Mouse (Mus musculus): ENCODE results near the gene Trappc3l.
"Not testable (repeated sequence)": the region's sequence is repeated elsewhere in the genome, so short reads cannot be mapped to it uniquely, and the experiment has no call there.

Trappc3l gene

DNA sequence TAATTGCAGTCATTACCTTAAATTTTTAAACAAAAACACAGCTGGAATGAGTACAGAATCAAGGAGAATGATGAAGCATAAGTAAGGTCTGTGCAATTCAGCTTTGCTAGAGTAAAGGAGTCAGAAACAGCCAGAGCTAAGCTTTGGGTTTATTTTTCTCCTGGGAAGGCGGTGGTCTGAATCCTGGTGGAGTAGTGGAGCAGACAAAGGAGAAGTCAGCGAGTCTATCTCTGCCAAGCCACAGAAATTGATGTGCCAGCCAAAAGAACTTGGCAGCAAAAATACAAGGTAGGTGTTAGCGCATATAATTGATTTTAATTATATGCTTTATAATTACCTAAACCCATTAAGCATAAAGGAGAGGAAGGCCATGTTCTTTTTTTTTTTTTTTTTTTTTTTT, at the start of gene Trappc3l:
TSS of gene Trappc3l (plus strand) at position 197 of the 400 bp plus-strand sequence.
- DNase-seq = no peak

DNA sequence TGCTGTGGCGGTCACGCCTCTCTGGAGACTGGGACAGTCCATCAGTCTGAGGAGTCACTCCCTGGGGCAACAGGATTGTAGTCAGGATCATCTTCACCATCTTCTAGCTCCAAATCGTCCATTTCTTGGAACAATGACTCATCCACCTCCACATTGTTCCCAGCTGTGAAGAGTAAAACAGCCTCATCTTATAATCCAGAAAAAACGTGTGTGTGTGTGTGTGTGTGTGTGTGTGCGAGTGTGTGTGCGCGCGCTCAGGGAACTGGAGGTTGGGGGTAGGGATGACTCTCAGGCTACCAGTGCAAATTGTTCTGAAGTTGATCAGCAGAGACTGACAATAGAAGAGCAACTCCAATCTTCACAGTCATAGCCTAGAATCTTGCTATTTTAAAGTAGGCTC, 40.7 kb upstream of the Trappc3l start:
- DNase-seq = not testable (repeated sequence)

DNA sequence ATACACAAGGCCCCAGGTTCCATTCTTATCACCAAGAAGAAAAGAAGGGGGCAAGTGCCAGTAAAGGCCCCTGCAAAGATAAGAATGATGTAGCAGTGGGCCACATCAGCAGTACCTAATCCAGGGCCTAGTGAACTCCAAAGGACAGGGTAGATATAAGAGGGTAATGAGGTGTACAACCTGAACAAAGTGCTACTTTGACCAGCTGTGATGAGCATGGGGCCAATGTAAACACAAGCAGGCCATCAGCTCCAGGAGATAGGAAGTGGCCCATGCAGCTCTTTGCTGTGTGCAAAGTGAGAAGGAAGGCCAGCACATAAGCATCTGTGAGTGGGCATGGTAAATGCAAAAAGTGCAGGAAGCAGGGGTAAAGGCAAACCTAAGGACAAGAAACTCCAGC, 39.0 kb upstream of the Trappc3l start:
- DNase-seq = no peak

DNA sequence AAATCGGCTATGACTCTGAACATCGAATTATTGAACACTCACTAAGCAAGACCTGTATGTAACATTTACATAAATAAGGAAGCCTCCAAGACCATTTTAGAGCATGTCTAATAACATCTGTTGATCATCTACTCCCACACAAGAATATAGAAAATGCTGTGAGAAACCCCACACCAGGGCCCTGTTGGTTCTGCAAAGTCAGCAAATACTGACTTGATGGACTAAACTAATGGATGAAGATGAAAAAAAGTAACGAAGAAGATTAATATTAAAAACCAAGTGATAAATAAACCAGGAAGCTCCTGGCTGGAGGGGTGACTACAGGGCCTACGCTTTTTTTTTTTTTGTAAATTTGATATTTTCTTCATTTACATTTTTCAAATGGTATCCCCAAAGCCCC, 24.8 kb upstream of the Trappc3l start:
- DNase-seq = no peak

DNA sequence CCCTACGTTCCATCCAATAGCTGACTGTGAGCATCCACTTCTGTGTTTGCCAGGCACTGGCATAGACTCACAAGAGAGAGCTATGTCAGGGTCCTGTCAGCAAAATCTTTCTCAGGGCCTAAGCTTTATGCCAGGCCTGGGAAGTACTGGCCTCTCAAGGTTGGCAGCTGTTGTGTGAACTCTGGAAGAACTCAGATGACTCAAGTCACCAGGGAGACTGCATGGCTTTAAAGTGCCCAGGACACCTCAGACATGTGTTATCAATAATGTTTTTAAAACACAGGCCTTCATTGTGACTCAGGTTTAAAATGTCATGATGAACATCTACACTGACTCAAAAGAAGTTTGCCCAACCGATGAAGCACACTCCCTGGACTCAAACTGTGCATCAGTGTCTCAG, 24.2 kb upstream of the Trappc3l start:
- no peak for DNase-seq

DNA sequence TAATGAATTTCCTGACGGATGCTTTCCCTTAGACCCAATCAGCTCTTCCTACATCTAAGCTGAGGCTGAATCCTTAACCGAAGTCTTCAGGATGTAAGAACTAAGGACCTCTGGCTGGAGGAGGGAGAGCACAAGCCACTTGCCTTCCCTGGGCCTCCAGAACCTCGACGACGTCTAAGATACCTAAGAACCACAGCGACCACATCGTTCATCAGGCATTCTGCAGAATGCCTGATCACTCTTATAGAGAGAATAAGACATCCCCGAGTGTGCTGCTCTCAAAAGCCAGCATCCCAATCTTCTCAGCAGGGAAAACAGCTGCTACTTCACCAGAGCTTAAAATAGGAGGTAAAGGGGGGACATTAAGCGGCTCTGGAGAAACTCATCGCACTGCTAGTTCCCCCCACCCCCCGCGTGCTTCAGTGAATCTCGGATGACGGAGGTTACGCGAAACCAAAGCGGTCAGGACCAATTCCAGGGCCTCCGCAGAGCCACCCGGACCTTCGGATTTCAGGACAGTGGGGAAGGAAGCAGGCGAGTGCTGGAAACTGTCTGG, 18.6 kb upstream of the Trappc3l start:
- no peak for DNase-seq

DNA sequence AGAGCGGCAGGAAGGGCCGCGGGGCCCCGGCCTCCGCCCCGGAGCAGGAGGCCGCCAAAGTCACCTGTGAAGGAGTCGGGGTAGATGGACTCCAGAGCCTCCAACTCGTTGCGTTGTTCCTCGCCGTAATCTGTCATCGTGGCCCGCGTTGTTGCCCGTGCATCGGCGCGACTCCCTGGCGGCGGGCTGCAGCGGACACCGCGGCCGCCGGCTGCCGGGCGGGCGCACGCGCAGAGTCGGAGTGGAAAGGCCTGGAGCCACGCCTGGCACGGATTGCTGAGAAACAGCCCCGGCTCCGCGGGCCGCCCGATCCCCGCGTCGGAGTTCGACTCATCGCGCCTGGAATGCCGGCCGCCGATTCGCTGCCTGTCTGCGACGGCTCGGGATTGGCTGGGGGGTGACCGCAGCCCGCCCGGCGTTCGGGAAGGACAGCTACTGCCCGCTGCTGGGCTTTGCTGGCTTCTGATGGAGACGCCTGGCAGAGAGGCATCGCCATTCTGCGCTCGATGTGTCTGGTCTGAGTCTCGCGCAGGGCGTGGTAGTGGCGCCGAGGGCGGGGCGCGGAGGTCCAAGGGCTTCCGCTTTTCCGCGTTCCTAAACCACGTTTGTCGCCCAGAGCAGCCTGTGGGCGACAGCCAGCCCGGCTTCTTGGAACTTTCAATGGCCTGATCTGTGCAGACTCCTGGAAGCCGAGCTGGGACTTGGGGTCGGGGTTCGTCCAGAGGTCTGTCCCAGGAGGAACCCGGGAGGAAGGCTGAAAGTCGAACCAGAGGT, 17.9 kb upstream of the Trappc3l start, which contains the start of gene Rwdd1:
TSS of gene Rwdd1 (minus strand) at position 323 of the 774 bp plus-strand sequence.
- peak; percentile 99 for DNase-seq

DNA sequence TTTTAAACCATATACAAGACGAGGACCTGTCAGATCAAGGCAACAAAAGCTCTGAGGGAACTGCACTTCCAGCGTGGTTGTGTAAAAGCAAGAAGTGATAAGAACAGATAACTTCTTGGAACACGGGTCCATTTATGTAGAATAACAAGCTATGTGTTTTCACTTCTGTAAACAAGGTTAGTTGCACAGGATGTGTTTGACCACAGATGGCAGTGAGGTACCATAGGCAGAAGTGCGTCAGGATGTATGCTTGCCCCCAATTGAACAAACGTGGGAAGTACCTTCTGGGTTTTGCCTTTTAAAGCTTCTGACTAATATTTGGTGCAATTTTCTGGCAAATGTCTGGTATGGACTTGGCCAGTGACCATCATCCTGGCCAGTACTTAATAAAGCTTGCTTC, 7.1 kb upstream of the Trappc3l start:
- DNase-seq = no peak

DNA sequence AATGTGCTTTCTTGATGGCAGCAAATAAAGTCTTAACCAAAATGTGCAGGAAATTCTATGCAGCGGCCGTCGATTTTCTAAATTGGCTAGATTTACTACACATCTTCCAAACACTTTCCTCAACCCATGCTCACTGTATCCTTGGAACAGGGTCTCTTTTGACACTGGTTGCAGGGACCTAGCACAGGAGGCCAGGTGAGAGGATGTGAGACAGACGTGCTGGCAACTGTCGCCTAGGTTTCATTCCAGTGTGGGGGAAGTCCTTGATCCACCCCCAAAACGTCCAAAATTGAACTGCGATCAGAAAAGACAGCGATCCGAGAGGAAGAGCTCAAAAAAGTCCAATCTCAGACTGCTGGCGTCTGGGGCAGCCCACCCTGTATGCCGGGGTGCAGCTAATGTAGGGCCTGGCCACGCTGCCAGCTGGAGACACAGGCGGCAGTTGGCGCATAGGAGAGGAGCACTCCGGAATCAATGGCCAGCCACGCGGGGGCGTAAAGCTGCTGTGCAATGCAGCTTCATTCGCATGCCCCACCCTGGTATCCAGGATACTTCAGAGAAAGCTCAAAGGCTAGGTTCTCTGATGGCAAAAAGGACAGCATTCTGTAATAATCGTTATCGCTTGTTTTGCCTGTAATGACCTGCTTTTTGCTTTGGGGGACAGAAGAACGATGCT, 3.6 kb upstream of the Trappc3l start:
- DNase-seq = no peak

DNA sequence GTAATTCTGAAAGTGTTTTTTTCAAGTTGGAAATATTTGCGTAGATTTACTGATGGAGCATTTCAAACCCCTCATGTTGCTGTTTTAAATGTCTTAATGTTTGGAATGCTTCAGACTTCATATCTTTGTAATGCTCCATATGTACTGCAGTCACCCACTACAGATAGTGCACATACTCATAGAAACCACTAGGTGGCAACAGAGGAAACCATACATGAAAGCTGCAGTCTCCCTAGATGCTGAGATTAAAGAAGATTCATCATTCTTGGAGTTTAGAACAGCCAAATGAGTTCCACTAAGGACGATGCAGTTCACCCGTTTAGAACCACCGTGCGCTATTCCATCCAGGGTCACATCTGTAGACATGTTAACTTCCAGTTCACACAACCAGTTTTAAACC, 810 bp upstream of the Trappc3l start:
- no peak for DNase-seq

DNA sequence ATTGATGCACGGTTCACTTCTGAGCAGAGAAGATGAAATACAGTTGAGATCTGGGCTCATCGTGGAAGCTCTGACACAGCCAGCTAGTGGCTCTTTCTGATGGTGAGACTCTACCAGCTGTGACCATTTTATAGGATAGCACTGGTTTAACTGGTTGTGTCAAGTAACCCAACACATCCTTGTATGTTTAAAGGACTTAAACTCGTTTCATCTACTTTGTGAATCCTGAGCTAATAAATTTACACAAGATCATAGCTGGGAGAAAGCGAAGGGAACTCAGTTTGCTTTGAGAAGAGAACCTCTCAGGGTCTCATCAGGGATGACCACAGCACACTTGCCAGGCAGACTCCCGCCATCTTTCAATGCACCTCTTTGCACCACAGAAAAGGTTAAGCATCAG, 6.8 kb downstream of the Trappc3l start, which contains the start of gene Calhm4:
TSS of gene Calhm4 (minus strand) at position 101 of the 400 bp plus-strand sequence.
- DNase-seq = no peak

DNA sequence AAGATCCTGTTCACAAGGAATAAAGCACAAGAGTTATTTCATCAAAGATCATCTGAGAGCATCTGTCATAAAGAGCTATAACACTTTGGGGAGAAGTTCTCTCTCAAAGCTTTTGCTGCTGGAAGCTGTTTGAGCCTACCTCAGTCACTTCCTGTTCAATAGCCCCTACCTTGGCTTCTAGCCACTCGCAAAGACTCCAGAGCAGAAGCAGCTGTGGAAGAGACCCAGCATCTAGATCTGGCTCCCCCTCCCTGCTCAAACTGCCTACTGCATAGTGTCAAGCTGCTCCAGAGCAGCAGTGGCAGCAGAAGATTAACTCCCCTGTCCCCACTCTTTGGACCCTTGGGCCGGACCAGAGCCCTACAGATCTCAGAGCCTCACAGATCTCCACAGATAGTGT, 16.6 kb downstream of the Trappc3l start:
- no peak for DNase-seq

DNA sequence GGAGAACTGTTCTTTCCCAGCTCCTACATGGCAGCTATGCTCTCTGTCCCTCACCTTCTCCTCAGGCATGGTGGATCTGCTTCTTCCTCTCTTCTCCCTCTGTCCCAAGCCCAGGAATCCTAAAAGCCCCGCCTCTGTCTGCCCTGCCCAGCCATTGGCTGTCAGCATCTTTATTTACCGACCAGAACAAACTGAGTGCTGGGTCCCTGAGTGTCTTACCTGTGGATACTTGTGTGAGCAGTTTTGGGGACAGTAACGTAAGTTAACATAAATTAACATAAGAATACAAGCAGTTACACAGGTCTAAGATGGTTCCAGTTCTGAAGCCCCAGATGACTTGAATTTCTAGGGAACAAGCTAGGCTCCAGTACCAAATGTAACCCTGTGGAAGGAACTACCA, 29.2 kb downstream of the Trappc3l start:
- DNase-seq = no peak

DNA sequence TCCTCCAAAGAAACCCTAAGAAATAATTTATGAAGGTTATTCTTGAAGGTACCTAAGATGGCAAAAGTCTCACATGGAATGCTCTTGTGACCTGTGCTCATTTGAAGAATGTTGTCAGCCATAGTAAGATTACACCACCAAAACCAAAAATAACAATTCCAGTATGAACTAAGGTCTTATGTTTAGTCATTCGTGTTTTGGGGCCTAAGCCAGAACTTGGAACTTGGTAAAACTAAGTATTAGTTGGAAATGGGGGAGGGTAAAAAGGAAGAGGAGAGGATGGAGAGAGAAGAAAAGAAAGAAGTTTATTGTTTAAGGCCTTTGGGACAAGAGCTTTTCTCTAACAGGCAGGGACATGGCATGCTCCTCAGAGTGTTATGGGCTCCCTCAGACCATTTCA, 32.2 kb downstream of the Trappc3l start:
- DNase-seq = no peak

DNA sequence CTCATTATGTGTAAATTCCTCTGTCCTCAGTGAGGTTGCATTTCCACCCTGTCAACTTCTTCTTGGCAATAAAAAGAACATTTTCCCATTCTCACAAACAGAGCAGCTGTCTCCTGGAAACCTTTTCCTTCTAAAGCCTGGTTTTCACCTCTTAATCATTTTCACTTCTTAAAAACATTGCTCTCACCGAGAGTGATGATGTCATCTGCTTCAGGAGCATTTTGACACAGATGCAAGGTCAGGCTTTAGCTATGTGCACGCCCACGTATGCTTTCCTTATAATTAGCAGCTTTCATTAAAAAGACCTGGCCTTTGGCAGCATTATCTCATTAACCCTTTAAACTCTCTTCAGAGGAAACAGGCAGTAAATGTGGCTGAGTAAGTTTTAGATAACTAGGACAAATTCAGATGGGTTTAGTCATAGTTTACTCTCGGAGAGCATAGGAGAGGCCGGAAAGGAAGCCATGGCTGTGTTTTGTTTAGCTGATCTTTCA, 33.6 kb downstream of the Trappc3l start:
- DNase-seq = no peak

DNA sequence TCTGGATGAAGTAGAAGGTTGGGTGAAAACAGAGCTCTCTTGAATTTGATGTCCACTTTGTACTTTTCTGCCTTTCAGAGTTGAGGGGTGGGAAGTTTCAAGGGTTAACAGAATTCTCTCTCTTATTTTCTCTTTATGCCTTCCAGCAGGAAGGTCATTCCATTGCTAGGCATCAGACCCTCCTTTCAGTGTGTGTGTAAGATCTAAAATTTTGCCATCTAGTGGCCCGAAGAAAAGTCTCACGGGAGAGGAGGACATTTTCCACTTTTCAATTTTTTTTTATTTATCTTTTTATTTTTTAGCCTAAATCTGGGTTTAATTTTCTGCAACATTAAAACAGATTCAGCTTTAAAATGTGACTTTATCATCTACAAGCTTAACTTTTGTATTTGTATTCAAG, 34.3 kb downstream of the Trappc3l start:
- DNase-seq = no peak

DNA sequence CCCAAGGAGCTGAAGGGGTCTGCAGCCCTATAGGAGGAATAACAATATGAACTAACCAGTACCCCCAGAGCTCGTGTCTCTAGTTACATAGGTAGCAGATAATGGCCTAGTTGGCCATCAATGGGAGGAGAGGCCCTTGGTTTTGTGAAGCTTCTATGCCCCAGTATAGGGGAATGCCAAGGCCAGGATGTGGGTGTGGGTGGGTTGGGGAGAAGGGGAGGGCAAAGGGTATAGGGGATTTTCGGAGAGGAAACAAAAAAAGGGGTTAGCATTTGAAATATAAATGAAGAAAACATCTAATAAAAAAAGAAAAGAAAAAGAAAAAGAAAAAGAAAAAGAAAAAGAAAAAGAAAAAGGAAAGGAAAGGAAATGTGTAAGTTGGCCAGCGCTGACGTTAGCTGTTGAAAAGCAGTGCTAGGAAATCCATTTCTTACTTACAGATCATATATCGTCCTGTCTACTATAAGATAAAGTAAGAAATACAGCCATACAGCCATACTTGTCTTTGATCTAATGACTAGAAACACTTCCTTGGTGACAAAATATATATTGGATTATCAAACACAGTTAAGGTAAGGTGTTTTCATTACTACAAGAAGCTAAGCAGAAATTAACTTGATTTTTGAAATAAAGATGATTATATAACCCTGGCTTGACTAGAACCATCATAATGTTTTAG, 37.3 kb downstream of the Trappc3l start:
- no peak for DNase-seq

DNA sequence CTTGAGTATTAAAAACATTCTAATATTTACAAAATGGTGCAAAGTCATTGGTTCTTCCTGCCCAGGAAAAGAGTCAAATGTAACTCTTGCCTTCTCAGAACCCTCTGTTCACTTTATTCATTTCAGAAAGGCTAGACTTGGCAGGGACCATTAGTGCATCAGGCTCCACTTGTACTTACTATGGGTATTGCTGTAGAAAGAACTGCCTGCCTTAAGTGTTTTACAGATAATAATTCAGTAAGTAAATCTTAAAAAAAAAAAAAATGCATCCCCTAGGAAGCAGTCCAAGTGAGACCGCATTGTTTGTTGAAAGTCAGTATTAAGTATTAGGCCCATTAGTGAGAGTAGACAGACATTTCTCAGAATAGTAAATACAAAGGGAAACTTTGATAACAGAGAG, 49.1 kb downstream of the Trappc3l start:
- DNase-seq = no peak

DNA sequence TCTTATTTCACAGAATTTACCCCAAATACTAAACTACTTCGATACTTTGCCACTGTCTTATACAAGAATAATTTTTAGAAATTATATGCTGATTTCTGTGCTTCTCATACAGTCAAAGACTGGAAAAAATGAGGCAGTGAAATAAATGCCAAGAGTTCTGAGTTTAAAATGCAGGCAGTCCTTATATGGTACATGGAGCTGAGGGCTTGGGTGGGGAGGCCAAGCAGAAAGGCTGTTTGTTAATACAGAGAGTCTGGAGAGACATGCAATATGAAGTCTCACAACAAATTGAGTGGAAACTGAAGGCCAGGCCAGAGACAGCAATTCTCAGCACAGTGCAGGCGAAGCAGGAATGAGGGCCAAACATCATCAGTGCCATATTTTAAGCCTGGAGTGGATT, 51.1 kb downstream of the Trappc3l start:
- DNase-seq = no peak

DNA sequence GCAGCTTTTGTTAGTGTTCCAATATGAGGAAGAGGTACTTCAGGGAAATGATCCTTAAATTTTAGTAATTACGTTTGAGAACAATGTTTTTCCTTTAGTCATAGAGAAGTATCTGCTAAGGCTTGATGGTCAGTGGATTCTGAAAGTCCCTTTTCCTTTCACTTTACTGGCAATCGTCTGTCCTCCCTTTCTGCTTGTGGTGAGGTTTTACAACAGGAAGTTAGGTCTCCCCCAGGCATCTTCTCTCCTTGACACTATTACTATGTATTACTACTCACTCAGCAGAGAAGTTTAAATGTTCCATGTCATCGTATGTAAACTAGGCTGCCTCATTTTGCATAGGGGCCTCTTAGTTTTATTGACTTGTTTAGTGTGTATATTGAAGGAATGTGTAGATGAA, 52.1 kb downstream of the Trappc3l start:
- no peak for DNase-seq

DNA sequence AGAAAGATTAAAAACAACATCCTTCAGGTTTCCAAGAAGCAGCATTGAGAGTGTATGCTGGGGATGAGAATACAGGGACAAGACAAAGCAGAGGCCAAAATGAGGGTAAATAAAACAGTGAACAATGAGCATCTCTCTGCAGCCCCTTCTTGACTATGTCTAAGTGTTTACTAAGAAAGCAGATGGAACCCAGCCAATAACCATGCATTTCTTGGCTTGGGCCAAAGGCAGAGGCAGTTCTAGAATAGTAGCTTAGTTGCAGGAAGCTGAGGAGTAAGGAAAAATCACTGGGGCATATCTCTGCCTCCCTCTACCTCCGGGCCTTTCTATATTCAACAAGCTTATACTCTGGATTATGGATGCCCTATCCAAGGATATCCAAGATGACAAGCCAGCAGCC, 53.1 kb downstream of the Trappc3l start:
- no peak for DNase-seq

DNA sequence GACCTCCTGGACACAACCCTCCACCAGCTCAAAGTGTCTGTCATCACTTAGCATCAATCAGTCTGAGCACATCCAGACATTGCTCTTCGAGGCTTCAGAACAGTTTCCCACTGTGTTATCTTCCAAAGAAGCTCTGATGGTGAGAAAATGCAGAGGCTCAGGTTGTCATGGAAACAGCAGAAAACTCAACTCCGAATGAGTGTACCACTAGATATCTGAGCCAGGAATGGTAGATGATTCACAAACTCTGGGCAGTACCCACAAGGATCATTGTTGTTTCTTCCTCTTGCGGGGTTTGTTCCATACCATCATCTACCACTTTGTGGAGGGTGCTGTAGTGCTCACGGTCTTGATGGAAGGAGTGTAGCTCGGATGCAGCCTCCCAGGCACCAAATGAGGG, 54.5 kb downstream of the Trappc3l start:
- DNase-seq = no peak

DNA sequence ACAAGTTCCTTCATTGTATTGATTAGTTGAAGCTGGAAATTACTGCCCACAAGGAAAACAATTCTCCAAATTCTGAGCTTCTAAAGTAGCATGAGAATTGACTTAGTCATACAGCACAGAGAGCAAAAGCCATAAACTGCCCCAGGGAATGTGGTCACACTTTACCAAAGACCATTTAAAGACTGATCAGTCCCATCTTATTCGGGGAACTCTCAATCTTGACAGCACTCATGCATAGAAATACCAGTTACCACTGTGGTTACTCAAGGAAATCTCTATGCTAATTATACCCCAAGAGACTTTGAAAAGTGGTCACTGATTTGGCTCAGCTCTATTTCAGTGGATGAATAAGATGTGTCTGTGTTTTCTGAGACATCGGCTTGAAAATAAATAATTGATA, 57.8 kb downstream of the Trappc3l start:
- no peak for DNase-seq

Measured in cerebellum, adult 11-12 months (tissue).